Mouse (Mus musculus): ENCODE data around the gene G6pc3.

The G6pc3 gene

GRCm38 (mm10) chr11:102190848-102191247 is 1.4 kb downstream of the G6pc3 start:
- no peak for DNase-seq

- DNase-seq = peak; percentile 19
These were observed 4.4 kb downstream of the G6pc3 start for GRCm38 (mm10) chr11:102193657-102194440.

- peak; percentile 42 for DNase-seq
These were observed 6.8 kb downstream of the G6pc3 start for GRCm38 (mm10) chr11:102196018-102196797.

- no peak for DNase-seq
These were observed 8.8 kb downstream of the G6pc3 start for GRCm38 (mm10) chr11:102198245-102198644.

- DNase-seq = no peak
These were observed 10.4 kb downstream of the G6pc3 start for GRCm38 (mm10) chr11:102199856-102200255.

GRCm38 (mm10) chr11:102201408-102201821 is 12.0 kb downstream of the G6pc3 start:
- DNase-seq = no peak

- no peak for DNase-seq
These were observed 17.1 kb downstream of the G6pc3 start for GRCm38 (mm10) chr11:102206481-102206880.

- DNase-seq = peak; percentile 47
These were observed 18.7 kb downstream of the G6pc3 start for GRCm38 (mm10) chr11:102207825-102208777.

GRCm38 (mm10) chr11:102208846-102209245 is 19.4 kb downstream of the G6pc3 start:
- no peak for DNase-seq

GRCm38 (mm10) chr11:102209742-102210141 is 20.3 kb downstream of the G6pc3 start:
- peak; percentile 87 for DNase-seq

- DNase-seq = peak; percentile 31
These were observed 20.8 kb downstream of the G6pc3 start for GRCm38 (mm10) chr11:102210185-102210584.

- peak; percentile 29 for DNase-seq
These were observed 21.6 kb downstream of the G6pc3 start for GRCm38 (mm10) chr11:102211011-102211410.

- peak; percentile 50 for DNase-seq
These were observed 22.5 kb downstream of the G6pc3 start for GRCm38 (mm10) chr11:102211936-102212341.

GRCm38 (mm10) chr11:102214430-102215156 is 25.2 kb downstream of the G6pc3 start:
- peak; percentile 71 for DNase-seq

- DNase-seq = no peak
These were observed 26.1 kb downstream of the G6pc3 start for GRCm38 (mm10) chr11:102215511-102215910.

GRCm38 (mm10) chr11:102216056-102216885 is 26.9 kb downstream of the G6pc3 start:
- DNase-seq = peak; percentile 71

- no peak for DNase-seq
These were observed 27.4 kb downstream of the G6pc3 start for GRCm38 (mm10) chr11:102216886-102217240.

- peak; percentile 69 for DNase-seq
These were observed 28.0 kb downstream of the G6pc3 start for GRCm38 (mm10) chr11:102217396-102217795.

- DNase-seq = no peak
These were observed 28.5 kb downstream of the G6pc3 start for GRCm38 (mm10) chr11:102217876-102218430.

GRCm38 (mm10) chr11:102218783-102219182 is 29.4 kb downstream of the G6pc3 start:
- DNase-seq = peak; percentile 97

All from cerebellum, adult 9-10 months (tissue).